ENCODE assay signal across 16 mouse cellular contexts in the genomic region with DNA sequence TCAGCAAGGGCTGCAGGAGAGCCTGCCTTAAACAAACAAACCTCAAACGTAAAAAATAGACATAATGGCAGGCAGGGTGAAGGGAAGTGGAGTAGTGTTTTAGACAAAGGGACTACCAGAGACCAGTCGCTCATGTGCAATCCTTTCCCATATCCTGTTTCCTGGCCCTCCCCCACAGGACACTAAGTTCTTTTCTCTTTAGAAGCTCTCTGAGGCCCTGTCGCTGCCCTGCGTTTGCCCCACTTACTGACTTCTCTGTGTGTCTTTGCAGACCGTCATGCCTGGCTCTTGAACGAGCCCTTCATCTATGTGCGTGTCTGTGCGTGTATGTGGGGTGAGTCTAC. TPM values are rescaled to one million over a fixed set of nuclear protein-coding genes. Genes with fewer than 3 reads are reported as not detected.
DNase-seq lines count a peak whose midpoint lies in the region; ATAC-seq and TF ChIP-seq lines count a peak whose summit lies in the region.
"Had no signal": no experiment of that assay in that cellular context is flagged by ENCODE, and none has a peak within 500 bp of the region (broad histone marks: within the 10 kb centered on the region; RNA-seq: fewer than 3 reads in every experiment).

No protein-coding gene starts in this region.

- no peak overlapping the region for H3K9ac ChIP-seq in forebrain, embryonic 12.5 days
- no peak overlapping the region for H3K9ac ChIP-seq in forebrain, postnatal 0 days
- no peak overlapping the region for H3K9ac ChIP-seq in kidney, embryonic 15.5 days
- H3K9ac ChIP-seq in lung, embryonic 15.5 days = no peak overlapping the region
- H3K9ac ChIP-seq: embryonic facial prominence, embryonic 12.5 days; forebrain, embryonic 13.5 days; liver, embryonic 12.5 days; neural tube, embryonic 13.5 days had no signal

- H3K4me3 ChIP-seq in forebrain, embryonic 12.5 days (replicated peaks) = no peak overlapping the region
- H3K4me3 ChIP-seq in forebrain, postnatal 0 days (ENCODE audit: low read depth, low read length) = no peak overlapping the region
- no peak overlapping the region for H3K4me3 ChIP-seq in kidney, embryonic 15.5 days (replicated peaks)
- no peak overlapping the region for H3K4me3 ChIP-seq in kidney, adult 2 months (ENCODE audit: insufficient read depth, low read depth, low read length)
- no peak overlapping the region for H3K4me3 ChIP-seq in lung, embryonic 15.5 days
- H3K4me3 ChIP-seq: embryonic facial prominence, embryonic 12.5 days; forebrain, embryonic 13.5 days; liver, embryonic 12.5 days; neural tube, embryonic 13.5 days had no signal

- no peak for ATAC-seq in forebrain, embryonic 12.5 days (ENCODE audit: low FRiP score)
- no peak for ATAC-seq in forebrain, postnatal 0 days
- no peak for ATAC-seq in kidney, embryonic 15.5 days (replicated peaks; ENCODE audit: low FRiP score)
- ATAC-seq in lung, embryonic 15.5 days (ENCODE audit: borderline replicate concordance, extremely low read depth, low FRiP score, low TSS enrichment) = peak; percentile 39
- ATAC-seq: forebrain, embryonic 13.5 days; liver, embryonic 12.5 days; midbrain, embryonic 16.5 days had no signal

- H3K27me3 ChIP-seq in forebrain, embryonic 12.5 days = no peaks in the 10 kb centered on the region
- no peaks in the 10 kb centered on the region; the same call in 1 of the 2 replicates for H3K27me3 ChIP-seq in forebrain, postnatal 0 days (ENCODE audit: insufficient read depth, low read length)
- no peaks in the 10 kb centered on the region for H3K27me3 ChIP-seq in kidney, embryonic 15.5 days
- H3K27me3 ChIP-seq in kidney, adult 2 months (replicated peaks; ENCODE audit: control insufficient read depth, insufficient read depth, low read length) = no peaks in the 10 kb centered on the region
- H3K27me3 ChIP-seq in lung, embryonic 15.5 days = no peaks in the 10 kb centered on the region
- H3K27me3 ChIP-seq: embryonic facial prominence, embryonic 12.5 days; forebrain, embryonic 13.5 days; liver, embryonic 12.5 days; neural tube, embryonic 13.5 days had no signal

- H3K27ac ChIP-seq in forebrain, embryonic 12.5 days = 0 out of 2 replicates have a peak overlapping the region, but pooled peaks have one; percentile 15
- no peak overlapping the region for H3K27ac ChIP-seq in forebrain, postnatal 0 days (ENCODE audit: low read depth, low read length)
- H3K27ac ChIP-seq in kidney, embryonic 15.5 days = peak overlapping the region; percentile 45; the same call in 1 of the 2 replicates
- no peak overlapping the region for H3K27ac ChIP-seq in kidney, adult 2 months (ENCODE audit: insufficient read depth, low read depth, low read length)
- peak overlapping the region; percentile 69 for H3K27ac ChIP-seq in lung, embryonic 15.5 days
- H3K27ac ChIP-seq: embryonic facial prominence, embryonic 12.5 days; forebrain, embryonic 13.5 days; liver, embryonic 12.5 days; neural tube, embryonic 13.5 days had no signal

- H3K36me3 ChIP-seq in forebrain, embryonic 12.5 days (replicated peaks) = no peaks in the 10 kb centered on the region
- no peaks in the 10 kb centered on the region for H3K36me3 ChIP-seq in forebrain, postnatal 0 days (ENCODE audit: insufficient read depth)
- H3K36me3 ChIP-seq in kidney, embryonic 15.5 days = no peaks in the 10 kb centered on the region
- H3K36me3 ChIP-seq in kidney, adult 2 months (ENCODE audit: control insufficient read depth, insufficient read depth, low read length) = no peaks in the 10 kb centered on the region
- no peaks in the 10 kb centered on the region for H3K36me3 ChIP-seq in lung, embryonic 15.5 days
- H3K36me3 ChIP-seq: embryonic facial prominence, embryonic 12.5 days; liver, embryonic 12.5 days; neural tube, embryonic 13.5 days had no signal

- no peaks in the 10 kb centered on the region for H3K9me3 ChIP-seq in forebrain, embryonic 12.5 days
- H3K9me3 ChIP-seq in forebrain, postnatal 0 days (ENCODE audit: low read length) = no peaks in the 10 kb centered on the region
- no peaks in the 10 kb centered on the region for H3K9me3 ChIP-seq in kidney, embryonic 15.5 days (replicated peaks)
- H3K9me3 ChIP-seq in lung, embryonic 15.5 days = no peaks in the 10 kb centered on the region
- H3K9me3 ChIP-seq: embryonic facial prominence, embryonic 12.5 days; liver, embryonic 12.5 days; neural tube, embryonic 13.5 days had no signal

- no peak for TF ChIP-seq CTCF in forebrain, postnatal 0 days (IDR thresholded peaks at IDR 0.05; ENCODE audit: low read depth)
- TF ChIP-seq CTCF in kidney, adult 2 months (conservative IDR thresholded peaks at IDR 0.05; ENCODE audit: insufficient read depth, insufficient read length, low read depth, low read length) = no peak

- TF ChIP-seq POLR2A in kidney, adult 2 months (IDR thresholded peaks at IDR 0.05; ENCODE audit: low read depth, low read length) = no peak

- no peak overlapping the region for H3K4me2 ChIP-seq in forebrain, embryonic 12.5 days
- H3K4me2 ChIP-seq in forebrain, postnatal 0 days (ENCODE audit: low read depth) = no peak overlapping the region
- H3K4me2 ChIP-seq in kidney, embryonic 15.5 days = no peak overlapping the region
- H3K4me2 ChIP-seq in lung, embryonic 15.5 days = 0 out of 2 replicates have a peak overlapping the region, but pooled peaks have one; percentile 3
- H3K4me2 ChIP-seq: embryonic facial prominence, embryonic 12.5 days; forebrain, embryonic 13.5 days; liver, embryonic 12.5 days; neural tube, embryonic 13.5 days had no signal

- H3K4me1 ChIP-seq in forebrain, embryonic 12.5 days = no peaks in the 10 kb centered on the region; the same call in 1 of the 2 replicates
- no peaks in the 10 kb centered on the region for H3K4me1 ChIP-seq in forebrain, postnatal 0 days (ENCODE audit: insufficient read depth)
- 0 out of 2 replicates have a peak, but pooled peaks cover 4% of the 10 kb centered on the region for H3K4me1 ChIP-seq in kidney, embryonic 15.5 days
- H3K4me1 ChIP-seq in kidney, adult 2 months (ENCODE audit: control insufficient read depth, insufficient read depth, low read length) = no peaks in the 10 kb centered on the region
- H3K4me1 ChIP-seq in lung, embryonic 15.5 days = no peaks in the 10 kb centered on the region
- H3K4me1 ChIP-seq: embryonic facial prominence, embryonic 12.5 days; forebrain, embryonic 13.5 days; liver, embryonic 12.5 days; neural tube, embryonic 13.5 days had no signal

- WGBS in forebrain, embryonic 12.5 days = 81% methylated on average over 8 of the region's 8 CpGs
- 86% methylated on average over 8 of the region's 8 CpGs for WGBS in forebrain, postnatal 0 days
- WGBS in kidney, embryonic 15.5 days = 38% methylated on average over 8 of the region's 8 CpGs
- 54% methylated on average over 8 of the region's 8 CpGs for WGBS in kidney, adult 2 months
- 40% methylated on average over 8 of the region's 8 CpGs for WGBS in lung, embryonic 15.5 days

- DNase-seq in forebrain, postnatal 0 days = no peak
- no peak for DNase-seq in kidney, adult 2 months
- peak; percentile 23 for DNase-seq in CD4-positive, CD25-positive, alpha-beta regulatory T cell, adult 2 months (ENCODE audit: low read depth, low spot score)
- no peak for DNase-seq in gastrocnemius, postnatal 25 days
- no peak for DNase-seq in layer of hippocampus, adult 8-10 months (ENCODE audit: low spot score in 2 of 2)
- DNase-seq: adrenal gland, postnatal 14 days; cerebellum, adult 9-11 months; retina, postnatal 1 day had no signal

RNA-seq across cellular contexts. Expression of gene Adgre5, which starts 58.5 kb away (rescaled TPM):
- polyA plus RNA-seq in forebrain, embryonic 12.5 days (2016; fragmentation: Nextera tagmentation; extraction: Ambion mirVana) = 9.4 and 10.7 TPM in 2 replicates
- total RNA-seq in forebrain, postnatal 0 days (2014; rRNA removed) = 9.2 and 9.9 TPM in 2 replicates
- 6.7 and 9.2 TPM in 2 replicates for polyA plus RNA-seq in forebrain, postnatal 0 days (2015; fragmentation: Nextera tagmentation; extraction: Ambion mirVana)
- 31.9 and 35.4 TPM in 2 replicates for polyA plus RNA-seq in kidney, embryonic 15.5 days (2015; fragmentation: Nextera tagmentation; extraction: Ambion mirVana)
- 45.1 and 46.6 TPM in 2 replicates for polyA plus RNA-seq in kidney, adult 2 months (2012; rRNA removed)
- polyA plus RNA-seq in lung, embryonic 15.5 days (2015; fragmentation: Nextera tagmentation; extraction: Ambion mirVana) = 56.7 and 64.0 TPM in 2 replicates
- total RNA-seq in gastrocnemius, postnatal 25 days (2021) = 10 to 100 TPM; 21.7 to 26.2 TPM
- 10 to 100 TPM in 3 of 4 experiments, 1 to 10 TPM in 1; 9.9 to 13.4 (median 10.4) TPM for total RNA-seq in layer of hippocampus, adult 8-10 months (2022)

Comparison
In these comparisons a context has a peak if more than half of its experiments do, and no peak if none do; other contexts are left out.
1. H3K27ac ChIP-seq: peak in forebrain, embryonic 12.5 days (single experiment), kidney, embryonic 15.5 days (single experiment) and lung, embryonic 15.5 days (single experiment); none in forebrain, postnatal 0 days (single experiment) and kidney, adult 2 months (single experiment).